Mouse (Mus musculus): ENCODE results near the gene Smok3c. TPM values are rescaled to one million over a fixed set of nuclear protein-coding genes. Genes with fewer than 3 reads are reported as not detected.

Smok3c gene
- polyA plus RNA-seq, 1 experiment from 2014 or later, result not detected

GRCm38 (mm10) chr5:138083318-138083900 lies 30.4 kb downstream of the Smok3c start:
- no peaks in the 10 kb centered on the region for H3K27me3 ChIP-seq
- no peak overlapping the region for H3K4me3 ChIP-seq (replicated peaks)
- peaks cover 40% of the 10 kb centered on the region for H3K4me1 ChIP-seq (replicated peaks)
- no peak overlapping the region for H3K9ac ChIP-seq
- peak overlapping the region; percentile 87 for H3K27ac ChIP-seq (replicated peaks)
- H3K4me2 ChIP-seq, result no peak overlapping the region
- no peaks in the 10 kb centered on the region for H3K9me3 ChIP-seq (replicated peaks)
- WGBS (ENCODE audit: insufficient replicate concordance), result 57% methylated on average over 2 of the region's 2 CpGs
- peaks cover 13% of the 10 kb centered on the region; the same call in 1 of the 2 replicates for H3K36me3 ChIP-seq (replicated peaks)
- ATAC-seq (ENCODE audit: insufficient read depth), result no peak

- H3K9ac ChIP-seq, result no peak overlapping the region
- ATAC-seq (ENCODE audit: insufficient read depth), result no peak
- H3K36me3 ChIP-seq (replicated peaks), result peaks cover 13% of the 10 kb centered on the region; the same call in 1 of the 2 replicates
- no peak overlapping the region for H3K4me3 ChIP-seq (replicated peaks)
- H3K27me3 ChIP-seq, result no peaks in the 10 kb centered on the region
- 77% methylated on average over 2 of the region's 2 CpGs for WGBS (ENCODE audit: insufficient replicate concordance)
- no peaks in the 10 kb centered on the region for H3K9me3 ChIP-seq (replicated peaks)
- H3K4me1 ChIP-seq (replicated peaks), result peaks cover 45% of the 10 kb centered on the region
- peak overlapping the region; percentile 87 for H3K27ac ChIP-seq (replicated peaks)
- no peak overlapping the region; the same call in 1 of the 2 replicates for H3K4me2 ChIP-seq
Observed at GRCm38 (mm10) chr5:138083936-138084335, 30.9 kb downstream of the Smok3c start.

GRCm38 (mm10) chr5:138084507-138084906 lies 31.5 kb downstream of the Smok3c start:
- H3K4me3 ChIP-seq (replicated peaks), result peak overlapping the region; percentile 99
- peak overlapping the region; percentile 98 for H3K9ac ChIP-seq
- H3K4me1 ChIP-seq (replicated peaks), result peaks cover 50% of the 10 kb centered on the region
- H3K9me3 ChIP-seq (replicated peaks), result no peaks in the 10 kb centered on the region
- no peaks in the 10 kb centered on the region for H3K27me3 ChIP-seq
- peak overlapping the region; percentile 87 for H3K27ac ChIP-seq (replicated peaks)
- ATAC-seq (ENCODE audit: insufficient read depth), result peak; percentile 62
- 13% methylated on average over 2 of the region's 2 CpGs for WGBS (ENCODE audit: insufficient replicate concordance)
- peaks cover 13% of the 10 kb centered on the region; the same call in 1 of the 2 replicates for H3K36me3 ChIP-seq (replicated peaks)
- peak overlapping the region; percentile 67 for H3K4me2 ChIP-seq

DNA sequence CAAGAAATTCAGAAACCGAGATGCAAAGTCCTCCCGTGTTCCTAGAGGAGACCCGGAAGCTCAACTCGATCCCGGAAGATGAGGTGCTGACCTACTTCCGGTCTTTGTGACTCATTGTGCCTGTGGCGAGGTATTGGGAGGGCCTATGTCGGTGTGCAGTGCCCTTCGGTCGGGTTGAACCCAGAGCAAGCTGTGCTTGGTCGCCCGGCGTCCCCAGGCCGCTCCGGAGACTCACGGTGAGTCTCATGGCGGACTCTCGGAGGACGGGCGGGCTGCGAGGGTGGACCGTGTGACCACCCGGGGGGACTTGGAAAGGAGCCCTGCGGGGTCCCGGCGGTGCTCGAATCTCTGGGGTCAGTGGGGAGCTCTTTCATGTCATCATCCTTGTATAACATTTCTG lies 32.0 kb downstream of the Smok3c start, which contains the start of gene Zkscan1:
Zkscan1 (plus strand) TSS at position 89 of the 400 bp plus-strand sequence.
- Histone ChIP-seq H3K36me3 (replicated peaks) (peaks cover 13% of the 10 kb centered on the region; the same call in 1 of the 2 replicates), H3K27me3 (no peaks in the 10 kb centered on the region), H3K9ac (peak within 1 kb of the TSS; percentile 98), H3K9me3 (replicated peaks) (no peaks in the 10 kb centered on the region), H3K27ac (replicated peaks) (peak within 1 kb of the TSS; percentile 87), H3K4me3 (replicated peaks) (peak within 1 kb of the TSS; percentile 99), H3K4me1 (replicated peaks) (peaks cover 54% of the 10 kb centered on the region), H3K4me2 (peak within 1 kb of the TSS; percentile 67)
- under 1% methylated on average over 27 of the region's 27 CpGs for WGBS (ENCODE audit: insufficient replicate concordance)
- ATAC-seq (ENCODE audit: insufficient read depth), result peak; percentile 83

DNA sequence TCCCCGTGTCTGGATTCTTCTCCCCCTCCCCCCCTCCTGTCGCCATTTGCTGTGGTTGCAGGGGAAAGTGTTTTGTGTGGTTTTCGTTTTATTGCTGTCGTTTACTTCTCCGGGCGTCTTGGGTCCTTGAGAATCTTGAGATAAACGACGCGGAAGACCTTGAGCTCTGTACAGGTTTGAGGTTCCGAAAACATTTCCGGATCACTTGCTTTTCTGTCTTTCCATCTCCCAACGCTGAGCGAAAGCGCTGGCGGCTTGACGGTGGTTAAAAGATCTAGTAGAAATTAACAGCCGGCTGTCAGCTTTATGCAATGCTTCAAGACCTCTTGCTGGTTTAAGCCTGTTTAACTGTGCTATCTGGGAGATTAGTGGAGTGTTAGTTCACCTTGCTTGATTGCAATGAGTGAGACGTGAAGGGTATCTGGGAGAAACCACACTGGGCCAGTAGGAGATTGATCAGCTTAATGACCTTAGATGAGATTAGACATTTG lies 32.5 kb downstream of the Smok3c start:
- Histone ChIP-seq H3K9me3 (replicated peaks) (no peaks in the 10 kb centered on the region), H3K27me3 (no peaks in the 10 kb centered on the region), H3K9ac (peak overlapping the region; percentile 98), H3K36me3 (replicated peaks) (peaks cover 13% of the 10 kb centered on the region; the same call in 1 of the 2 replicates), H3K4me2 (peak overlapping the region; percentile 67), H3K4me1 (replicated peaks) (peaks cover 58% of the 10 kb centered on the region), H3K27ac (replicated peaks) (peak overlapping the region; percentile 87), H3K4me3 (replicated peaks) (peak overlapping the region; percentile 99)
- ATAC-seq (ENCODE audit: insufficient read depth), result peak; percentile 24
- under 1% methylated on average over 18 of the region's 18 CpGs for WGBS (ENCODE audit: insufficient replicate concordance)

DNA sequence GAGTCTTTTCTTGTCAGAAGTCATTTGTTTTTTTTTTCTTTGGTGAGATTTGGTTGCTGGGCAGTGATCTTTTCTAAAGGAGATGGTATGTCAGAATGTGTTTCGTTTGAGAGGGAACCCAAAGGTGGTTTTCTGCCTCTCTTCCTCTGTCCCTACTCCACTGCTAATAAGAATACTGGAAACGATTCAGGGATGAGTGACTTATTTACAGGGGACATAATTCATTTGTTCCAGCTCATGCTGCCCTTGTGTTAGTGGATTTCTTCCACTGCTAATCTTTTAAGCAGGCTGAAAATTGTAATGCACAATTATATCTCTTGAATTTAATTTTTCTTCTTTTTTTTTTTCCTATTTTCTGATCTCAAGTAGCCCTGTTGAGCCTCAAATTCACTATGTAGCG lies 33.8 kb downstream of the Smok3c start:
- Histone ChIP-seq H3K27me3 (no peaks in the 10 kb centered on the region), H3K4me2 (peak overlapping the region; percentile 67), H3K4me3 (replicated peaks) (0 out of 2 replicates have a peak overlapping the region, but pooled peaks have one; percentile 99), H3K9ac (no peak overlapping the region), H3K27ac (replicated peaks) (no peak overlapping the region), H3K4me1 (replicated peaks) (peaks cover 58% of the 10 kb centered on the region), H3K9me3 (replicated peaks) (no peaks in the 10 kb centered on the region), H3K36me3 (replicated peaks) (peaks cover 13% of the 10 kb centered on the region; the same call in 1 of the 2 replicates)
- 64% methylated on average over 3 of the region's 3 CpGs for WGBS (ENCODE audit: insufficient replicate concordance)
- no peak for ATAC-seq (ENCODE audit: insufficient read depth)

- H3K9me3 ChIP-seq (replicated peaks), result no peaks in the 10 kb centered on the region
- peaks cover 58% of the 10 kb centered on the region for H3K4me1 ChIP-seq (replicated peaks)
- H3K4me3 ChIP-seq (replicated peaks), result no peak overlapping the region
- no peak overlapping the region for H3K9ac ChIP-seq
- no peak for ATAC-seq (ENCODE audit: insufficient read depth)
- H3K27me3 ChIP-seq, result no peaks in the 10 kb centered on the region
- peak overlapping the region; percentile 32 for H3K4me2 ChIP-seq
- H3K27ac ChIP-seq (replicated peaks), result peak overlapping the region; percentile 61
- 60% methylated on average over 3 of the region's 3 CpGs for WGBS (ENCODE audit: insufficient replicate concordance)
- peaks cover 23% of the 10 kb centered on the region for H3K36me3 ChIP-seq (replicated peaks)
Observed at GRCm38 (mm10) chr5:138088366-138088765, 35.4 kb downstream of the Smok3c start.

- H3K27ac ChIP-seq (replicated peaks), result peak overlapping the region; percentile 61
- peak; percentile 53 for ATAC-seq (ENCODE audit: insufficient read depth)
- whole genome bisulfite sequencing (ENCODE audit: insufficient replicate concordance), result 52% methylated on average over 6 of the region's 6 CpGs
Observed at GRCm38 (mm10) chr5:138089108-138089551, 36.1 kb downstream of the Smok3c start.

GRCm38 (mm10) chr5:138090271-138090670 lies 37.3 kb downstream of the Smok3c start:
- no peaks in the 10 kb centered on the region for H3K27me3 ChIP-seq
- H3K4me3 ChIP-seq (replicated peaks), result no peak overlapping the region
- no peak overlapping the region for H3K9ac ChIP-seq
- H3K4me1 ChIP-seq (replicated peaks), result peaks cover 48% of the 10 kb centered on the region
- H3K27ac ChIP-seq (replicated peaks), result no peak overlapping the region; the same call in 1 of the 2 replicates
- WGBS (ENCODE audit: insufficient replicate concordance), result 52% methylated on average over 3 of the region's 3 CpGs
- no peak overlapping the region for H3K4me2 ChIP-seq
- H3K9me3 ChIP-seq (replicated peaks), result no peaks in the 10 kb centered on the region
- no peak for ATAC-seq (ENCODE audit: insufficient read depth)
- peaks cover 42% of the 10 kb centered on the region for H3K36me3 ChIP-seq (replicated peaks)

More at GRCm38 (mm10) chr5:138089108-138089551, 36.1 kb downstream of the Smok3c start:
- H3K9me3 ChIP-seq (replicated peaks), result no peaks in the 10 kb centered on the region
- no peak overlapping the region for H3K9ac ChIP-seq
- peaks cover 31% of the 10 kb centered on the region for H3K36me3 ChIP-seq (replicated peaks)
- peaks cover 51% of the 10 kb centered on the region for H3K4me1 ChIP-seq (replicated peaks)
- H3K4me3 ChIP-seq (replicated peaks), result peak overlapping the region; percentile 10
- no peaks in the 10 kb centered on the region for H3K27me3 ChIP-seq
- peak overlapping the region; percentile 32 for H3K4me2 ChIP-seq

DNA sequence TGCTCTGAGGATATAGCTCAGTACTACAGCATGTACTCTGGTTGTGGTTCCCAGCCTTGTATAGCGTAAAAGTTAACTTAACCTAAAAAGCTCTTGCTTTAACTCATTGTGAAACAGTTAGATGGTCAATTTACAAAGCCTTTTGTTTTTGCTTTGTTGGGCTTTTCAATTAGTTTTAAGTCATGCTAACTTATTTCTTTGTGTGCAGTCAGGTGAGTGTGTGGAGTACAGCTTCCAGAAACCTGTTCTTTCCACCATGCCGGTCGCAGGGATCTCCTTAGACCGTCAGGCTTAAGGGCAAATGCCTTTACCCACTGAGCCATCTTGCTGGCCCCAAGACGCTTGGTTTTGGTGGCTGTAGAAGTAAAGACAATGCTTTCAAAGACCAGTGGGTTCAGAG lies 37.7 kb downstream of the Smok3c start:
- WGBS (ENCODE audit: insufficient replicate concordance), result 92% methylated on average over 5 of the region's 5 CpGs
- no peak for ATAC-seq (ENCODE audit: insufficient read depth)

DNA sequence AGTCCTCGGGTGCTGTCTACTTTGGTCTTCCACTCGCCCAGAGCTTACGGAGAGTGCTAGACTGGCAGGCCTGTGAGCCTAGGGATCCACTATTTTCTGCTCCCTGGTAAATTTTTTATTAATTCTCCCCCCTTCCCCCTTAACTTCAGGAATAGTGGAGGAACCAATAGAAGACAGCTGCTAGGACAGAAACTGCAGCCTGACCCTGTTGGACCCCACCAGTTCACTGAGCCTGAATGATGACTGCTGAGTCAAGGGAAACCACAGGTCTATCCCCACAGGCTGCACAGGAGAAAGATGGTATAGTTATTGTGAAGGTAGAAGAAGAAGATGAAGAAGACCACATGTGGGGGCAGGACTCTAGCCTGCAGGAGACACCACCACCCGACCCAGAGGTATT lies 39.8 kb downstream of the Smok3c start:
- Histone ChIP-seq H3K9me3 (replicated peaks) (no peaks in the 10 kb centered on the region), H3K9ac (no peak overlapping the region), H3K4me1 (replicated peaks) (peaks cover 27% of the 10 kb centered on the region), H3K27me3 (no peaks in the 10 kb centered on the region), H3K27ac (replicated peaks) (no peak overlapping the region), H3K36me3 (replicated peaks) (peaks cover 58% of the 10 kb centered on the region), H3K4me3 (replicated peaks) (no peak overlapping the region), H3K4me2 (no peak overlapping the region)
- 88% methylated on average over 4 of the region's 4 CpGs for WGBS (ENCODE audit: insufficient replicate concordance)
- ATAC-seq (ENCODE audit: insufficient read depth), result no peak

More for the DNA sequence above, 37.7 kb downstream of the Smok3c start:
- H3K4me3 ChIP-seq (replicated peaks), result no peak overlapping the region
- no peak overlapping the region for H3K9ac ChIP-seq
- H3K27ac ChIP-seq (replicated peaks), result no peak overlapping the region
- H3K9me3 ChIP-seq (replicated peaks), result no peaks in the 10 kb centered on the region
- H3K36me3 ChIP-seq (replicated peaks), result peaks cover 44% of the 10 kb centered on the region
- H3K4me1 ChIP-seq (replicated peaks), result peaks cover 45% of the 10 kb centered on the region
- no peaks in the 10 kb centered on the region for H3K27me3 ChIP-seq
- no peak overlapping the region for H3K4me2 ChIP-seq

Data from liver, embryonic 15.5 days (tissue).